Mouse (Mus musculus) olfactory bulb, adult 2 months (tissue): ENCODE measurements around the gene Snai3.

Source experiments
- CTCF ChIP-seq: fragments of 200-500 bp; IDR thresholded peaks from 2 replicates; pipeline ENCODE4 v1.5.1; 2012; ENCODE audit warnings: low read depth, mild to moderate bottlenecking, low read length, moderate library complexity; ENCODE audit not compliant: insufficient read depth
- POLR2A ChIP-seq: fragments of 200-500 bp; IDR thresholded peaks from 2 replicates; pipeline ENCODE4 v1.6.1; 2012; ENCODE audit warnings: mild to moderate bottlenecking, low read depth, low read length, moderate library complexity; ENCODE audit not compliant: insufficient read depth

- no peak for TF ChIP-seq CTCF
- TF ChIP-seq POLR2A: no peak
Observed at GRCm38 (mm10) chr8:122497912-122498311, 37.4 kb upstream of the Snai3 start.
